Mouse (Mus musculus) spleen, postnatal 36 days (tissue): ENCODE results near the gene Cdr2.
"Not testable (repeated sequence)": the region's sequence is repeated elsewhere in the genome, so short reads cannot be mapped to it uniquely, and the experiment has no call there.

Experiments used
- DNase-seq, 2 experiments: peaks; one replicate each; pipeline ENCODE4 v3.0.0; 2022; ENCODE audit warnings: low spot score in 2 of 2, mixed read lengths in 1 of 2

Cdr2 gene

GRCm38 (mm10) chr7:120972471-120972870, 9.6 kb downstream of the Cdr2 start:
- DNase-seq: not testable (repeated sequence)

GRCm38 (mm10) chr7:120970112-120970511, 12.0 kb downstream of the Cdr2 start:
- no peak for DNase-seq

- peak; percentile 19 to 55 for DNase-seq
These were observed 12.9 kb downstream of the Cdr2 start for GRCm38 (mm10) chr7:120969221-120969620.

GRCm38 (mm10) chr7:120963126-120963525, 19.0 kb downstream of the Cdr2 start:
- no peak for DNase-seq

- DNase-seq: no peak
These were observed 20.2 kb downstream of the Cdr2 start for GRCm38 (mm10) chr7:120961893-120962292.

GRCm38 (mm10) chr7:120960601-120961000, 21.5 kb downstream of the Cdr2 start:
- no peak for DNase-seq

- no peak for DNase-seq
These were observed 22.0 kb downstream of the Cdr2 start for GRCm38 (mm10) chr7:120960116-120960515.

GRCm38 (mm10) chr7:120953591-120953990, 28.5 kb downstream of the Cdr2 start:
- not testable (repeated sequence) for DNase-seq

- DNase-seq: no peak
These were observed 38.1 kb downstream of the Cdr2 start for GRCm38 (mm10) chr7:120943936-120944509.

GRCm38 (mm10) chr7:120942506-120942905, 39.6 kb downstream of the Cdr2 start:
- no peak for DNase-seq

GRCm38 (mm10) chr7:120941214-120941613, 40.9 kb downstream of the Cdr2 start:
- no peak for DNase-seq

GRCm38 (mm10) chr7:120940343-120940742, 41.8 kb downstream of the Cdr2 start:
- DNase-seq: no peak

GRCm38 (mm10) chr7:120938206-120938605, 43.9 kb downstream of the Cdr2 start:
- DNase-seq: no peak

- no peak for DNase-seq
These were observed 45.6 kb downstream of the Cdr2 start for GRCm38 (mm10) chr7:120936522-120936921.

- DNase-seq: peak; percentile 36 to 38
These were observed 47.4 kb downstream of the Cdr2 start for GRCm38 (mm10) chr7:120934716-120935115.

- DNase-seq: no peak
These were observed 48.4 kb downstream of the Cdr2 start for GRCm38 (mm10) chr7:120933680-120934195.

- DNase-seq: no peak
These were observed 49.0 kb downstream of the Cdr2 start for GRCm38 (mm10) chr7:120933110-120933509.

- peak; percentile 76 to 85 for DNase-seq
These were observed 63.6 kb downstream of the Cdr2 start for GRCm38 (mm10) chr7:120918526-120918962.

- DNase-seq: peak; percentile 99
These were observed 64.3 kb downstream of the Cdr2 start, which contains the start of gene Polr3e for GRCm38 (mm10) chr7:120917592-120918461. Gene Polr3e, plus strand, starts transcription at chr7:120917744.

- no peak for DNase-seq
These were observed 64.9 kb downstream of the Cdr2 start for GRCm38 (mm10) chr7:120917279-120917591.

- no peak for DNase-seq
These were observed 65.7 kb downstream of the Cdr2 start for GRCm38 (mm10) chr7:120916262-120916875.

- DNase-seq: peak; percentile 15 to 47
These were observed 68.8 kb downstream of the Cdr2 start for GRCm38 (mm10) chr7:120913332-120913731.
